Mouse (Mus musculus) CH12.LX (cell line): ENCODE measurements at regions not wholly inside any gene's neighbourhood (a gene's known extent, or its start where the extent isn't known, plus 50 kb on each side); places are given as distances from the start of the nearest gene placed in this dataset.

ENCODE experiments used
- DNase-seq: peaks from one replicate; pipeline ENCODE4 v3.0.0-alpha.2; 2013; ENCODE audit errors: extremely low read depth
- H3K27ac ChIP-seq: 2 replicates; pipeline ENCODE4 v1.5.1; 2012; ENCODE audit warnings: low read depth, mild to moderate bottlenecking, control low read depth, moderate library complexity; ENCODE audit not compliant: insufficient read depth
- H3K27me3 ChIP-seq: replicated peaks from 2 replicates; pipeline ENCODE3; 2012; ENCODE audit warnings: inconsistent platforms
- H3K36me3 ChIP-seq, 2 experiments: replicated peaks in 1 of 2; 2 replicates each; pipeline versions ENCODE3 to v1.6.1; 2012; ENCODE audit warnings: inconsistent platforms in 1 of 2, low read length in 1 of 2, mild to moderate bottlenecking in 1 of 2, mixed read lengths in 1 of 2, moderate library complexity in 1 of 2; ENCODE audit not compliant: control insufficient read depth in 1 of 2, insufficient read depth in 1 of 2
- H3K4me1 ChIP-seq, 2 experiments: 2 replicates each; pipeline ENCODE4 v1.6.1; 2012; ENCODE audit warnings: inconsistent platforms in 1 of 2, moderate library complexity in 1 of 2; ENCODE audit not compliant: insufficient read depth in 2 of 2, control insufficient read depth in 1 of 2
- H3K4me2 ChIP-seq: 2 replicates; pipeline ENCODE4 v1.6.1; 2012; ENCODE audit warnings: low read depth, mild to moderate bottlenecking, control low read depth; ENCODE audit not compliant: poor library complexity, insufficient read depth, severe bottlenecking
- H3K4me3 ChIP-seq, 3 experiments: fragments of 150-350 bp in 1 of 3; sonication (generic) in 1 of 3; replicated peaks in 1 of 3; 2 replicates each; pipeline versions ENCODE3 to v1.5.1; 2011 to 2012; ENCODE audit warnings: low read depth in 2 of 3, low read length in 2 of 3, mild to moderate bottlenecking in 2 of 3, moderate library complexity in 2 of 3, control low read depth in 1 of 3, improper control_type of control experiment in 1 of 3, inconsistent platforms in 1 of 3, mixed read lengths in 1 of 3; ENCODE audit not compliant: poor library complexity in 1 of 3
- H3K79me2 ChIP-seq: replicated peaks from 2 replicates; pipeline ENCODE4 v1.6.1; 2012; ENCODE audit warnings: mild to moderate bottlenecking, moderate library complexity; ENCODE audit not compliant: control insufficient read depth, poor library complexity, insufficient read depth, severe bottlenecking; ENCODE audit errors: extremely low read depth
- H3K9ac ChIP-seq: 2 replicates; pipeline ENCODE4 v1.6.1; 2012; ENCODE audit warnings: low read depth, mild to moderate bottlenecking, control low read depth, moderate library complexity; ENCODE audit not compliant: insufficient read depth
- H3K9me3 ChIP-seq: replicated peaks from 2 replicates; pipeline ENCODE3; 2012; ENCODE audit warnings: low read length, inconsistent platforms, mixed read lengths
- BHLHE40 ChIP-seq: IDR thresholded peaks from 2 replicates; pipeline ENCODE4 v1.6.1; 2011; ENCODE audit warnings: mild to moderate bottlenecking, low read depth, low read length, improper control_type of control experiment
- CTCF ChIP-seq, 2 experiments: IDR thresholded peaks in 1 of 2; conservative IDR thresholded peaks in 1 of 2; 2 replicates each; pipeline ENCODE4 v1.5.1; 2011 to 2012; ENCODE audit warnings: low read depth in 2 of 2, low read length in 2 of 2, improper control_type of control experiment in 1 of 2, inconsistent platforms in 1 of 2, mild to moderate bottlenecking in 1 of 2, moderate library complexity in 1 of 2
- EP300 ChIP-seq: IDR thresholded peaks from 2 replicates; pipeline ENCODE4 v1.6.1; 2011; ENCODE audit warnings: low read length, improper control_type of control experiment
- ETS1 ChIP-seq: conservative IDR thresholded peaks from 2 replicates; pipeline ENCODE4 v1.6.1; 2012; ENCODE audit warnings: low read depth, mild to moderate bottlenecking, inconsistent platforms, low read length, improper control_type of control experiment, moderate library complexity
- GABPA ChIP-seq: IDR thresholded peaks from 2 replicates; pipeline ENCODE4 v1.6.1; 2012; ENCODE audit warnings: low read depth, low read length, improper control_type of control experiment, inconsistent platforms; ENCODE audit not compliant: insufficient replicate concordance
- IRF4 ChIP-seq: IDR thresholded peaks from 2 replicates; pipeline ENCODE4 v1.6.1; 2014; ENCODE audit warnings: low read depth, mild to moderate bottlenecking, inconsistent platforms, low read length, improper control_type of control experiment
- JUN ChIP-seq: IDR thresholded peaks from 2 replicates; pipeline ENCODE4 v1.6.1; 2011; ENCODE audit warnings: low read depth, mild to moderate bottlenecking, low read length, improper control_type of control experiment, moderate library complexity; ENCODE audit not compliant: insufficient read depth
- JUND ChIP-seq: conservative IDR thresholded peaks from 2 replicates; pipeline ENCODE4 v1.6.1; 2011; ENCODE audit warnings: low read depth, low read length, improper control_type of control experiment
- MAFK ChIP-seq: IDR thresholded peaks from 2 replicates; pipeline ENCODE4 v1.6.1; 2011; ENCODE audit warnings: low read length, improper control_type of control experiment; ENCODE audit not compliant: insufficient replicate concordance
- MEF2A ChIP-seq: IDR thresholded peaks from 2 replicates; pipeline ENCODE4 v1.6.1; 2014; ENCODE audit warnings: low read depth, mild to moderate bottlenecking, inconsistent platforms, low read length, improper control_type of control experiment, borderline replicate concordance
- MXI1 ChIP-seq: IDR thresholded peaks from 2 replicates; pipeline ENCODE4 v1.6.1; 2011; ENCODE audit warnings: mild to moderate bottlenecking, low read depth, low read length, improper control_type of control experiment
- NRF1 ChIP-seq: IDR thresholded peaks from 2 replicates; pipeline ENCODE4 v1.6.1; 2014; ENCODE audit warnings: low read depth, mild to moderate bottlenecking, inconsistent platforms, low read length, improper control_type of control experiment, moderate library complexity
- POLR2AphosphoS2 ChIP-seq: IDR thresholded peaks from 2 replicates; pipeline ENCODE4 v1.6.1; 2011; ENCODE audit warnings: low read depth, low read length, improper control_type of control experiment
- RAD21 ChIP-seq: IDR thresholded peaks from 2 replicates; pipeline ENCODE4 v1.6.1; 2011; ENCODE audit warnings: low read depth, mild to moderate bottlenecking, low read length, improper control_type of control experiment, moderate library complexity
- RCOR1 ChIP-seq: conservative IDR thresholded peaks from 2 replicates; pipeline ENCODE4 v1.6.1; 2012; ENCODE audit warnings: low read depth, mild to moderate bottlenecking, inconsistent platforms, low read length, improper control_type of control experiment
- SIN3A ChIP-seq: IDR thresholded peaks from 2 replicates; pipeline ENCODE4 v1.6.1; 2012; ENCODE audit warnings: low read length, improper control_type of control experiment, inconsistent platforms
- SMC3 ChIP-seq: IDR thresholded peaks from 2 replicates; pipeline ENCODE4 v1.6.1; 2011; ENCODE audit warnings: low read depth, low read length, improper control_type of control experiment
- TBP ChIP-seq: conservative IDR thresholded peaks from 2 replicates; pipeline ENCODE4 v1.6.1; 2011; ENCODE audit warnings: low read depth, low read length, improper control_type of control experiment
- TCF12 ChIP-seq: IDR thresholded peaks from 2 replicates; pipeline ENCODE4 v1.6.1; 2014; ENCODE audit warnings: low read depth, mild to moderate bottlenecking, inconsistent platforms, low read length, improper control_type of control experiment
- UBTF ChIP-seq: IDR thresholded peaks from 2 replicates; pipeline ENCODE4 v1.6.1; 2012; ENCODE audit warnings: low read depth, mild to moderate bottlenecking, inconsistent platforms, low read length, improper control_type of control experiment, moderate library complexity
- USF1 ChIP-seq: IDR thresholded peaks from 2 replicates; pipeline ENCODE4 v1.6.1; 2014; ENCODE audit warnings: low read depth, mild to moderate bottlenecking, inconsistent platforms, low read length, improper control_type of control experiment
- ZC3H11A ChIP-seq: IDR thresholded peaks from 2 replicates; pipeline ENCODE4 v1.6.1; 2012; ENCODE audit warnings: low read depth, mild to moderate bottlenecking, inconsistent platforms, low read length, improper control_type of control experiment
- ZMIZ1 ChIP-seq: IDR thresholded peaks from 2 replicates; pipeline ENCODE4 v1.6.1; 2012; ENCODE audit warnings: low read depth, mild to moderate bottlenecking, inconsistent platforms, low read length, improper control_type of control experiment
- dilution Hi-C: fragments of 300-500 bp; cut with MboI; formaldehyde crosslinking; loops from 2 replicates; pipeline ENCODE4 v1.14.3; 2020; ENCODE audit warnings: low sequenced_read_pairs; ENCODE audit not compliant: extremely low pct_unique_long_range_greater_than_20kb, extremely low pct_ligation_motif_present
- in situ Hi-C: fragments of 300-500 bp; cut with MboI; formaldehyde crosslinking; loops from 3 replicates; pipeline ENCODE4 v1.14.3; 2019; ENCODE audit warnings: low sequenced_read_pairs, low pct_ligation_motif_present, low pct_unique_long_range_greater_than_20kb, mixed read lengths

DNA sequence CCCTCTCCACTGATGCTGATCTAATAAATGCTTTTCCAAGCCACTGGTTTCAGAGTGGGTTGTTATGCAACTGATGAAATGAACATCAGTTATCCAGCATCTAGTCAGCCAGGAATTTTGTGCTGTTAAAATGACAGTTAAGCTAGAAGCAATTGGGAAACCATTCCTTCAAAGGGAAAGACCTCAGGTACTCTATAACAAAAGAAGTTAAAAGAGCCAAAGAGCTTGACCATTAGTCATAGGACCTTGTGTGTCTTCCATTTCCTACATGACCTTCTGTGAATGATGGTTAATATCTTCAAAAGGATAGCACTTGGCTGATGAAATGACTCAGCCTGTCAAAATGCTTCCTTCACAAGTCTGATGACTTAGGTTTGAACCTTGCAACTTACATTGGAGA, 275.6 kb upstream of the Pfkp start:
- dilution Hi-C loops, result no loop called here

GRCm38 (mm10) chr13:6922357-6922721, 273.8 kb upstream of the Pfkp start:
- in situ Hi-C loops, result no loop called here
- Histone ChIP-seq H3K27me3 (no peaks in the 10 kb centered on the region), H3K27ac (no peak overlapping the region), H3K79me2 (no peaks in the 10 kb centered on the region), H3K4me3 (no peak overlapping the region), H3K4me1 (no peaks in the 10 kb centered on the region), H3K9ac (no peak overlapping the region), H3K9me3 (no peaks in the 10 kb centered on the region), H3K36me3 (no peaks in the 10 kb centered on the region), H3K4me2 (no peak overlapping the region)
- TF ChIP-seq ZMIZ1, result no peak
- TF ChIP-seq SMC3, result no peak
- no peak for TF ChIP-seq SIN3A
- TF ChIP-seq RAD21, result no peak
- TF ChIP-seq TBP, result no peak
- TF ChIP-seq UBTF, result no peak
- no peak for TF ChIP-seq TCF12
- TF ChIP-seq ZC3H11A, result no peak
- TF ChIP-seq POLR2AphosphoS2, result no peak
- DNase-seq, result no peak
- dilution Hi-C loops, result no loop called here

More for the DNA sequence above, 275.6 kb upstream of the Pfkp start:
- DNase-seq, result no peak
- no peak overlapping the region for H3K4me3 ChIP-seq
- no peaks in the 10 kb centered on the region for H3K27me3 ChIP-seq
- H3K27ac ChIP-seq, result no peak overlapping the region
- in situ Hi-C loops, result no loop called here
- TF ChIP-seq TBP (no peak), EP300 (no peak), CTCF (conservative IDR thresholded peaks at IDR 0.05 in 1 of 2, IDR thresholded peaks at IDR 0.05 in 1 of 2; ENCODE audit: low read depth in 2 of 2, low read length in 2 of 2) (no peak), USF1 (no peak), SIN3A (no peak), ETS1 (no peak), NRF1 (no peak), GABPA (no peak), RCOR1 (no peak), MEF2A (no peak), POLR2AphosphoS2 (no peak), JUN (no peak), IRF4 (no peak), JUND (no peak), BHLHE40 (no peak), UBTF (no peak), MXI1 (no peak), SMC3 (no peak), MAFK (no peak)
- no peak overlapping the region for H3K9ac ChIP-seq
- no peak overlapping the region for H3K4me2 ChIP-seq
- no peaks in the 10 kb centered on the region for H3K4me1 ChIP-seq
- no peaks in the 10 kb centered on the region for H3K9me3 ChIP-seq
- no peaks in the 10 kb centered on the region for H3K36me3 ChIP-seq
- no peaks in the 10 kb centered on the region for H3K79me2 ChIP-seq
